Mouse (Mus musculus) midbrain, embryonic 15.5 days (tissue): Measurements from ENCODE around the gene Med23. TPM values are rescaled to one million over a fixed set of nuclear protein-coding genes. Genes with fewer than 3 reads are reported as not detected.
A peak's percentile ranks its signal among the peaks of the same experiment; 100 is the strongest.

Source experiments
- ATAC-seq: fragments of 200-750 bp; cut with Nextera tagmentation; replicated peaks from 2 replicates; pipeline ENCODE4 v1.8.0; 2017; ENCODE audit warnings: moderate TSS enrichment
- H3K27ac ChIP-seq: fragments of 300-500 bp; sonication (generic); 2 replicates; pipeline ENCODE4 v1.5.1; 2015; ENCODE audit warnings: mild to moderate bottlenecking, inconsistent platforms
- H3K27me3 ChIP-seq: fragments of 300-500 bp; sonication (generic); replicated peaks from 2 replicates; pipeline ENCODE4 v1.6.1; 2015; ENCODE audit warnings: inconsistent platforms
- H3K36me3 ChIP-seq: fragments of 300-500 bp; sonication (generic); replicated peaks from 2 replicates; pipeline ENCODE4 v1.6.1; 2015; ENCODE audit warnings: inconsistent platforms
- H3K4me1 ChIP-seq: fragments of 300-500 bp; sonication (generic); 2 replicates; pipeline ENCODE4 v1.6.1; 2015; ENCODE audit warnings: inconsistent platforms
- H3K4me2 ChIP-seq: fragments of 300-500 bp; sonication (generic); 2 replicates; pipeline ENCODE4 v1.6.1; 2015; ENCODE audit warnings: inconsistent platforms, mild to moderate bottlenecking, moderate library complexity
- H3K4me3 ChIP-seq: fragments of 300-500 bp; sonication (generic); 2 replicates; pipeline ENCODE4 v1.5.1; 2015; ENCODE audit warnings: mild to moderate bottlenecking, inconsistent platforms
- H3K9ac ChIP-seq: fragments of 300-500 bp; sonication (generic); 2 replicates; pipeline ENCODE4 v1.6.1; 2015; ENCODE audit warnings: mild to moderate bottlenecking, inconsistent platforms
- H3K9me3 ChIP-seq: fragments of 300-500 bp; sonication (generic); 2 replicates; pipeline ENCODE4 v1.6.1; 2016; ENCODE audit warnings: inconsistent platforms
- WGBS: fragments of 180-500 bp; shearing (Covaris S2); methylation state at CpG from one replicate; pipeline ENCODE4 v1.1.7; 2015; ENCODE audit warnings: mixed read lengths; 5-methylcytosine and 5-hydroxymethylcytosine counted together
- polyA plus RNA-seq: library from polyadenylated mRNA; unstranded; fragments of >200 nt; fragmentation: Nextera tagmentation; extraction: Ambion mirVana; gene quantifications from 2 replicates; pipeline ENCODE4 v1.2.1, GENCODE M21; 2015

Med23 gene
- polyA plus RNA-seq, 1 experiment from 2014 or later, result 29.1 TPM

DNA sequence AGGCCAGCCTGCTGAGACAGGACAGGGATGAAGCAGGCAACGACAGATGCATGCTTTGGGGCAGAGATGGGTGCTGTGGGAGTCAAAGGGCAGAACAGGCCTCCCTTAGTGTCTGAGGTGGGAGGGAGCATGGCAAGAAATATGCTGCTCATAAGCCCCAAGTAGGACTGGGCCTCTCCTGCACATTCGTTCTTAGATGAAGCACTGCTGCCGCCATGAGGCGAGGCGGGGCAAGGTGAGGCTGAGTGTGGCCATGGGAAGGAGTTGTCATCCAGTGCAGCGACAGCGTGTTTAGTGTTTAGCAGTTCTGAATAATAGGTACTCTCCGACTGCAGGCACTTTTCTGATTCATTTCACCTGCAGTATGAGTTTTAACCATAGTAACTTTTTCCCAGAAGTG is 26.1 kb downstream of the Med23 start:
- WGBS, result 92% methylated on average over 8 of the region's 8 CpGs
- Histone ChIP-seq H3K9ac (no peak overlapping the region), H3K4me2 (no peak overlapping the region), H3K9me3 (no peaks in the 10 kb centered on the region), H3K4me1 (no peaks in the 10 kb centered on the region), H3K27ac (no peak overlapping the region), H3K36me3 (peaks cover 76% of the 10 kb centered on the region), H3K4me3 (no peak overlapping the region), H3K27me3 (no peaks in the 10 kb centered on the region)
- no peak for ATAC-seq

DNA sequence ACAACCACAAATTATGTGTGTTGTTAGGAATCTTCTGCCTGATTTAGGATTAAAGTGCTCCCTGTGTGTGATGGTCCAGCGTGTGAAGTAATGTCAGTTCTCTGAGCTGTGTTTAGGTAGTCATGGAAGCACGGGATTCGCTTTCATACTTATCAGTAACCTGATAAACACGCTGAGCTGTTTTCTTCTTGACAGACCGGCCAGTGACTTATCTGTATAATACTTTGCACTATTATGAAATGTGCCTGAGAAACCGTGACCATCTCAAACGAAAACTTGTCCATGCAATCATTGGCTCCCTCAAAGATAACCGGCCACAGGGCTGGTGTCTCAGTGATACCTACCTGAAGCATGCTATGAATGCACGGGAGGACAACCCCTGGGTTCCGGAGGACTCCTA is 35.8 kb downstream of the Med23 start:
- Histone ChIP-seq H3K27me3 (no peaks in the 10 kb centered on the region), H3K9ac (no peak overlapping the region), H3K9me3 (no peaks in the 10 kb centered on the region), H3K4me1 (no peaks in the 10 kb centered on the region), H3K4me3 (no peak overlapping the region), H3K4me2 (no peak overlapping the region), H3K36me3 (peaks cover 91% of the 10 kb centered on the region), H3K27ac (no peak overlapping the region)
- 96% methylated on average over 10 of the region's 10 CpGs for WGBS
- no peak for ATAC-seq

DNA sequence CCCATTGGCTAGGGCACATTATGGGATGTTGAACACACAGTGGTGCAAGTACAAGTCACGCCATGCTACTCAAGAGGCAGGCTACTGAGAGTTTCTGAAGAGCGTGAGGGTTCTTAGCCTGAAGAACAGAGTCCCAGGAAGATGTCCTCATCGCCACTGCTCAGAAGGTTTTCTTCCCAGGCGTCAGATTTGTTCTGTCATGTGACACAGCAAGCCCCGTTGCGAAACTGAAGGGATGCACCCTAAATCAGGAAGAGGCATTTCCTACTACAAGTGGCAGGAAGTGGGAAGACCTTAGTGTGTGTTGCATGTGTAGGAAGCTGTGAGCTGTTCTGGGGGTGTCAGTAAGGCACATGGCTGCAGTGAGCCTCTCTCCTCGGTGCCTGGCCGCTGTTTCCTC is 41.4 kb downstream of the Med23 start:
- ATAC-seq, result no peak
- no peak overlapping the region for H3K9ac ChIP-seq
- WGBS, result 95% methylated on average over 8 of the region's 8 CpGs

DNA sequence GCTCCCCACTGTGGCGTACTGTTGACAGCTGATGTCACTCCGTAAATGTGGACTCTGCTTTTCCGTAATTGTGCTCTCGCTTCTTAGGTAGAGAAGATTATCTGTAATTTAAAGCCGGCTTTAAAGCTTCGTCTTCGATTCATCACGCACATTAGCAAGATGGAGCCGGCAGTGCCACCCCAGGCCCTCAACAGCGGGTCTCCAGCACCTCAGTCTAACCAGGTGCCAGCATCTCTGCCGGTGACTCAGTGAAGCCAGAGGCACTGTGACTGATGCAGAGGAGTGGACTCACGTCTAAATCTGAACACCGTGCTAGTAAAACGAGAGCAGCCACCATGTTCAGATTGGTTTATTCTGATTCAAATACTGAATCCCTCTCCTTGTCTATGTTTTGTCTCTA is 42.8 kb downstream of the Med23 start:
- Histone ChIP-seq H3K9ac (no peak overlapping the region), H3K4me3 (no peak overlapping the region), H3K4me2 (no peak overlapping the region), H3K4me1 (no peaks in the 10 kb centered on the region), H3K27me3 (no peaks in the 10 kb centered on the region), H3K36me3 (peaks cover 50% of the 10 kb centered on the region), H3K9me3 (no peaks in the 10 kb centered on the region), H3K27ac (no peak overlapping the region)
- WGBS, result 94% methylated on average over 14 of the region's 14 CpGs
- ATAC-seq, result no peak

More for the DNA sequence above, 41.4 kb downstream of the Med23 start:
- H3K36me3 ChIP-seq, result peaks cover 62% of the 10 kb centered on the region
- H3K9me3 ChIP-seq, result no peaks in the 10 kb centered on the region
- H3K4me3 ChIP-seq, result no peak overlapping the region
- H3K27me3 ChIP-seq, result no peaks in the 10 kb centered on the region
- H3K4me2 ChIP-seq, result no peak overlapping the region
- no peaks in the 10 kb centered on the region for H3K4me1 ChIP-seq
- no peak overlapping the region for H3K27ac ChIP-seq

DNA sequence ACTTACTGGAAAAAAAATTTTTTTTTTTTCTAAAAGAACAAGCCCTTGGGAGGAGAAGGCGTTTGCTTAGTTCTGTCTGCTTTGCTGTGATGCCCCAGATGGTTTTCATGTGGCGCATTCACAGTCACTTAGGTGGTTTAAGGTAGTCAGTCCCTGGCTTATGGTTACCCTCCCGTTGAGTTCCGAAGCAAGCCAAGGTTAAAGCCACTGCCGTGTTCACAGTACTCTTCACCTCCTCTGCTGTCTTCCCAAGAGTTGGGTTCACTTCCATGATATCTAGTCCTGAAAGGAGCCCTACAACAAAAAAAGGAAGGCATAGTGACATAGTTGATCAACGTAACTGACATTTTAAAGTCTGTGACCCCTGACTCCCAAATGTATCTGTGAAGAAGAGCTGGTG is 45.7 kb downstream of the Med23 start:
- ATAC-seq, result no peak
- H3K4me2 ChIP-seq, result no peak overlapping the region
- H3K27ac ChIP-seq, result no peak overlapping the region
- H3K9ac ChIP-seq, result no peak overlapping the region
- H3K36me3 ChIP-seq, result peaks cover 24% of the 10 kb centered on the region
- H3K4me1 ChIP-seq, result no peaks in the 10 kb centered on the region
- WGBS, result 91% methylated on average over 6 of the region's 6 CpGs
- no peaks in the 10 kb centered on the region for H3K9me3 ChIP-seq
- no peak overlapping the region for H3K4me3 ChIP-seq
- H3K27me3 ChIP-seq, result no peaks in the 10 kb centered on the region

DNA sequence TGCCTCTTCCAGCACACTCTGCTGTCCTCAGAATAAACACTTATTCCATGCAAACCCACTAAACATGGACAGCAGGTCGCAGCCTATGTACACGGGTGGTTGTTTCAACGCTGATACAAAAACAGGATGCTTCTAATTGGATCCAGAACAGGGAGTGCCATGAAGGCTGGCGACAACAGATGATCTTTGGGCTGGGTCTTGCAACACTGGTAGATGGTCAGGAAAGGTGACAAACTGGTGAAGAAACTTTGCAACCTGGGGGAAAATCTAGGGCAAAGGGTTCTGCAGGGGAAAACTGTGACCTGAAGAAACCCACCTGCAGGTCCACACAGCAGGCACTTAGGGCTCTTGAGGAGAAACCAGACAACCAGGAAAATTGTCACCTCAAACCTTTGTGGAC is 53.2 kb downstream of the Med23 start:
- no peak overlapping the region for H3K9ac ChIP-seq
- no peaks in the 10 kb centered on the region for H3K4me1 ChIP-seq
- H3K27ac ChIP-seq, result no peak overlapping the region
- no peak for ATAC-seq
- H3K4me3 ChIP-seq, result no peak overlapping the region
- WGBS, result 85% methylated on average over 4 of the region's 4 CpGs
- H3K9me3 ChIP-seq, result no peaks in the 10 kb centered on the region
- H3K36me3 ChIP-seq, result no peaks in the 10 kb centered on the region
- H3K4me2 ChIP-seq, result no peak overlapping the region
- no peaks in the 10 kb centered on the region for H3K27me3 ChIP-seq

DNA sequence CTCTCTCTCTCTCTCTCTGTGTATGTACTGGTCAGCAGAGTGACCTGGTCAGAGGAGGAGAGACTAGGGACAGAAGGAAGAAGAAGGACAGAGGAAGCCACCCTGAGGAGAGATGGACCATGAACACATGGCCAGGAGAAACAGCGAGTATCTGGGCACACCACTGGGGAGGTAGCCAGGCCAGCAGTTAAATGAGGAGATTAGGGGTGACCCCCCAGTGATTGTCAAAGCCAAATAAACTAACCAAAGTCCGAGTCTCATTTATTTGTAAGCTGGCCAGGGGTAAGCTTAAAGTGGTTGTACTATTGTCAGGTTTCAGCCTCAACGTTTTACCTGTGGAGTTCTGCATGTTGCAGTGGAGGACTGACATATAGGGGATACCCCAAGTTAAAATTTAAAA is 54.5 kb downstream of the Med23 start:
- H3K27ac ChIP-seq, result no peak overlapping the region
- no peaks in the 10 kb centered on the region for H3K36me3 ChIP-seq
- no peaks in the 10 kb centered on the region for H3K9me3 ChIP-seq
- no peak for ATAC-seq
- no peak overlapping the region for H3K4me3 ChIP-seq
- no peak overlapping the region for H3K4me2 ChIP-seq
- no peaks in the 10 kb centered on the region for H3K4me1 ChIP-seq
- H3K27me3 ChIP-seq, result no peaks in the 10 kb centered on the region
- WGBS, result 73% methylated on average over 3 of the region's 3 CpGs
- H3K9ac ChIP-seq, result no peak overlapping the region

DNA sequence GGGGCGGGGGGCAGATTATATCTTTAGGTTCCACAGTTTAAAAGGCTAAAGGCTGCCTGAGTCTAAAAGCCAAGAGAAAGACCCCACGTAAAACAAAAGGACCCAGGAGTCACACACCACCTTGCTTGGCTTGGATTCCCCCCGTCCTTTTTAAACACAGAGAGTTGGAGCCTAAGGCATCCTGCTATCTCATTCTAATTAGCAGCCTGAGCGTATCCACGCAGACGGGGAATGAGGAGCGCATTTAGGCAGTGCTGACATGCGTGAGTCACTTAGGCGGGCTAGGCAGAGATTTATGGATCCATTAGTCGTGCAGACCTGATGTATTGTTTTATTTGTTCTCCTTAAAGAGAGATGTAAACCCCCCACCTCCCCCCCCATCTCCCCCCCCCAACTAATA is 56.6 kb downstream of the Med23 start:
- Histone ChIP-seq H3K9me3 (no peaks in the 10 kb centered on the region), H3K4me2 (no peak overlapping the region), H3K4me1 (no peaks in the 10 kb centered on the region), H3K27me3 (no peaks in the 10 kb centered on the region), H3K4me3 (no peak overlapping the region), H3K27ac (no peak overlapping the region), H3K9ac (no peak overlapping the region), H3K36me3 (no peaks in the 10 kb centered on the region)
- WGBS, result 54% methylated on average over 10 of the region's 10 CpGs
- peak; percentile 84 for ATAC-seq

DNA sequence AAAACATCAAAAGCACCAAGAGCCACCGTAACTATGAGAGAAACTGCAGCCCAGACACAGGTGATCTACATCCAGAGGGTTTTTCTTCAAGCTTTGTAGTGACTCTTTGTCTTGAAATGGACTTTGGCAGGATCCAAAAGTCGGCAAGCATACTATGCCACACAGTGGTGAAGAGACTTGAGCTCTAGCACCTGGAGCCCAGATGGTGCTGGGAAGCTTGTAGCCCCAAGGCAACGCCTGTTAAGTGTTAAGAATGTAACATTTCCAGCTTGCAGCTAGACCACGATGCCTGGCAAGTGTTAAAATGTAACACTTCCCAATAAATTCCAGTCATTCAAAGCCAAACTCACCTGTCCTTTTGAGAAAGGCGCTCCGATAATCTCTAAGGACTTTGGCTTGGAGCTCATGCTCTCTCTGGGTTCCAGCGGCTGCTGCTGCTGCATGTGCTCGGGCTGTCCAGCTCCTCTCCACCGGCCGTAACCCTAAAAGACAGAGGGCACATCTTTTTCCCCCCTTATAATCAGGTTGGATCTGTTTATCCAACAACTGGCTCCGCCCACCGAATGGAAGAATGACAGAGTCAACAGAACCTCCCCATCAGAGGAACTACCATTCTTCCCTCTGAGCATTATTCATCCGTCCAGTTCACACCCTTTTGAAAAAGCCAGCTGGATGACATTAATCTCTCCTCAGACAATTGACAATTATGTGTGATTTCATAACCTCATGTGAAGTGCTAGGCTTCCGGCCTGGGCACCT is 57.4 kb downstream of the Med23 start, which contains the start of gene Arg1:
TSS of gene Arg1 (minus strand) at position 523 of the 759 bp plus-strand sequence.
- H3K27ac ChIP-seq, result no peak within 1 kb of the TSS
- peak; percentile 33; the same call in 1 of the 2 replicates for ATAC-seq

DNA sequence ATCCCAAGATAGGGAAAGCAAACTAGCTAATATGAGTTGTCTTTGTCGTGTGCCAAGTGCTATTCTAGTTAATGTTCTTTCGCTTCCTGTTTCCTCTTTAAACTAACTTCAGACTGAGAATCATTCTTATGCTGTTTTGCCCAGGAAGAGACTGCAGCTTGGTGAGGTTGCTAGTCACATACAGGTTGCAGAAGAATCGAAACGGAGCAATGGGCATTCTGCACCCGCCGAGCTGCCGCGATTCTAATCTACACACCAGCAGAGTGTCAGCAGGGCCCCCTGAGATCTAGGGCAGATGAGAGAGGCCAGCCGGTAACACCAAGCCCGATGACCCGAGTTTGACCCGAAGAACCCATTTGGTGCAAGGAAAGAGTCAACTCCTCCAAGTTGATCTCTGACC is 58.3 kb downstream of the Med23 start:
- WGBS, result 52% methylated on average over 12 of the region's 12 CpGs
- H3K9me3 ChIP-seq, result no peaks in the 10 kb centered on the region
- H3K9ac ChIP-seq, result no peak overlapping the region
- ATAC-seq, result no peak
- H3K4me2 ChIP-seq, result no peak overlapping the region
- H3K27ac ChIP-seq, result no peak overlapping the region
- no peaks in the 10 kb centered on the region for H3K27me3 ChIP-seq
- H3K36me3 ChIP-seq, result no peaks in the 10 kb centered on the region
- no peak overlapping the region for H3K4me3 ChIP-seq
- no peaks in the 10 kb centered on the region for H3K4me1 ChIP-seq

More for the DNA sequence above, 57.4 kb downstream of the Med23 start, which contains the start of gene Arg1:
- 66% methylated on average over 14 of the region's 14 CpGs for WGBS
- H3K9ac ChIP-seq, result no peak within 1 kb of the TSS
- H3K4me2 ChIP-seq, result no peak within 1 kb of the TSS
- no peak within 1 kb of the TSS for H3K4me3 ChIP-seq
- H3K9me3 ChIP-seq, result no peaks in the 10 kb centered on the region
- no peaks in the 10 kb centered on the region for H3K4me1 ChIP-seq
- H3K27me3 ChIP-seq, result no peaks in the 10 kb centered on the region
- no peaks in the 10 kb centered on the region for H3K36me3 ChIP-seq

DNA sequence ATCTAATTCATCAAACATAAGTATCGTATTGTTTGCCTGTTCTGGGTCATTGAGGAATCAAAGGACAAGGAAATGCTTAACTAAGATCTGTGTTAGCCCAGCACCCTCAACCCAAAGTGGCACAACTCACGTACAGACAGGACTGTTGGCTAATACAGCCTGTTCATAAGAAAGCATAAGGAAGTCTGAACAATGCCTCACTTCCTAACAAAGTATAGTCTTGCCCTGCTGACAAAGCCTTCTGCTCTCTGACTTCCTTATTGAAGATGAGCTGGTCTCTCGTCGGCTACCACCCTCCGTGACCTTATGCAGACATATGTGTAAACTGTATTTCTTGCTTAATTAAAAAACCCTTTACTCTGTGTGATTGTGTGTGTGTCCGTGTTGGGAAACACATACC is 60.4 kb downstream of the Med23 start:
- Histone ChIP-seq H3K4me2 (no peak overlapping the region), H3K9me3 (no peaks in the 10 kb centered on the region), H3K4me1 (no peaks in the 10 kb centered on the region), H3K27me3 (no peaks in the 10 kb centered on the region), H3K9ac (no peak overlapping the region), H3K36me3 (no peaks in the 10 kb centered on the region), H3K4me3 (no peak overlapping the region), H3K27ac (no peak overlapping the region)
- no peak for ATAC-seq
- WGBS, result 82% methylated on average over 6 of the region's 6 CpGs

DNA sequence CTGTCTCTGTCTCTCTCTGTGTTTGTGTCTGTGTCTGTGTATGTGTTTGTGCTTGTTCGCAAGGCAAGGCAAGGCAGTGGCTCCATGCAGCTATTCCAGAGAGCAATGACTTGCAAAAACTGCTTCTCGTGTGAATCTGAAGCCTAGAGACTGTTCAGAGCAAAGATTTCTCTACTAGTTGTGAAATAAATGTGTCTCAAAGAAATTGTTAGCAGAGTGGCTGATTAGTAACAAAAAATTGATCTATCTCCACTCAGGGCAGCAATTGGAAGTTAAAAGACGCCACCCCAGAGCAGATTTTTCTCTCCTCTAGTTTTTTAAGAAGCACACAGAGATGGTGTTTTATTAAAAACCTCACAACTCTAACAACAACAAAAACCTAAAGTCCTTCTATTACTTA is 78.1 kb downstream of the Med23 start:
- Histone ChIP-seq H3K4me1 (no peaks in the 10 kb centered on the region), H3K4me3 (no peak overlapping the region), H3K27me3 (no peaks in the 10 kb centered on the region), H3K9me3 (no peaks in the 10 kb centered on the region), H3K4me2 (no peak overlapping the region), H3K27ac (no peak overlapping the region), H3K9ac (no peak overlapping the region), H3K36me3 (no peaks in the 10 kb centered on the region)
- 88% methylated on average over 3 of the region's 3 CpGs for WGBS
- ATAC-seq, result no peak

DNA sequence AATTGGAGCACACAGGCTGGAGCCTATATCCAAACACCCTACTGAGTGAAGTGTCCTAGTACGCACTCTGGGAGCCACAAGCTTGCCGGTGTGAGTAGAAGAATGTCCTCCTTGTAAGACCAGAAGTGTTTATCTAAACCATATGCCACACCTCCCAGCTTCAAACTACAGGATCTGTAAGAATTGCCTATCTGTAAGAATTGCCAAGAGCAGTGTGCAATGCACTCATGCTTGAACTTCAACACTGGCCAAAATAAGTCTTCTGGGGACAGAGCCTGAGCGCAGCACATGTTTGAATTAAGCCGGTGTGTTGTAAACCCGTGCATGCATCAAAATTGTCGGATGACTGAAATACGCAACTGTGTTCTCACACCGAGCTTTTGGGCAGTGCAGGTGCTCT is 78.5 kb downstream of the Med23 start:
- Histone ChIP-seq H3K4me2 (no peak overlapping the region), H3K36me3 (no peaks in the 10 kb centered on the region), H3K4me1 (no peaks in the 10 kb centered on the region), H3K9ac (no peak overlapping the region), H3K27me3 (no peaks in the 10 kb centered on the region), H3K9me3 (no peaks in the 10 kb centered on the region), H3K27ac (no peak overlapping the region), H3K4me3 (no peak overlapping the region)
- ATAC-seq, result no peak
- 86% methylated on average over 8 of the region's 8 CpGs for WGBS
